Mouse (Mus musculus): ENCODE results near the gene Zfp764. TPM values are rescaled to one million over a fixed set of nuclear protein-coding genes. Genes with fewer than 3 reads are reported as not detected.
"Not testable (repeated sequence)": the region's sequence is repeated elsewhere in the genome, so short reads cannot be mapped to it uniquely, and the experiment has no call there.

Zfp764 gene
- polyA plus RNA-seq, 1 experiment from 2014 or later = 9.5 TPM

DNA sequence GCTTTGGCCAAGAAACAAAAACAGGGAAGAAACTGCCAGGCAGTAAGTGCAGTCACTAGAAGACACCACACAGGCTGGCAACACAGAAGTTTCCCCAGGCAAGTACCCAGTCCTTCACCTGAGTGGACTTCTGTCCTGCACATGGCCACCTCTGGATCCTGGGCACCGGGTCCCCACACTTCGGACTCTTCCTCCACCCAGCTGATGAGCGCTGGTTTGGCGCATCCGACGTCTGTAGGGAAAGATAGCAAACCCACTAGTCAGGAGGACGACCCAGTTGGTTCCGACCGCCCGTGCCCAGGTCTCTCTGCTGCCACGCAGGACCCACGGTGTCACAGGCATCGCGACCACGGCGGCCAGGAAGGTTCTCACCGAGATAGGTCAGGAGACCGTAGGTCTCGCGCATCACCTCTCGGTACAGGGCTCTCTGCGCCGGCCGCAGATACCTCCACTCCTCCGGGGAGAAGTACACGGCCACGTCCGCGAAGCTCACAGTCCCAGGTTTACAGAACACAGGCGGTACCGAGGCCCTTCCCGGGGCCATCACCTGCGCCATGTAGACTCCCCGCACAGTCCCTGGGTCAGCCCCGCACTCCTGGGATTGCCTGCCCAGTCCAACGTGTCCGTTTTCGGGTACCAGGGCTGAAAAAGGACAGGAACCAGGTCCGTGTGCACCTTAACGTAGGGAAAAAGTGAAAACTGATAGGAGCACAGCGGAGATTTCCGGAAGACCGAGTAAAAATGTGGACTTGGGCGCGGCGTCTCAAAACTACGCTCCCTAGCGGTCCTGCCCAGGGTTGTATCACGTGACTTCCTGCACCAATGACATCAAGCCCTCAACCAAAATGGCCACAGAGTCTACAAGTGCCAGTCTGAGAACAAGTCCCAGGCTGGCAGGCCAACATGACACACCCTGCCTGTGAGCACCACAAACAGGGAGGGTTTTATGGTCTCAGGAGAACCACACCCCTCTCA is 31.1 kb downstream of the Zfp764 start, which contains the start of gene Zfp747:
Gene Zfp747, minus strand, starts transcription at position 780 of the 975 bp plus-strand sequence.
- Histone ChIP-seq H3K27ac (ENCODE audit: low read length) (peak within 1 kb of the TSS; percentile 79), H3K36me3 (ENCODE audit: insufficient read depth, low read length) (peaks cover 14% of the 10 kb centered on the region), H3K4me3 (ENCODE audit: low read length) (peak within 1 kb of the TSS; percentile 83), H3K9ac (replicated peaks; ENCODE audit: low read length) (peak within 1 kb of the TSS; percentile 91), H3K4me2 (replicated peaks; ENCODE audit: low read depth, low read length) (peak within 1 kb of the TSS; percentile 71)
- H3K9me3 ChIP-seq (ENCODE audit: low read length); H3K4me1 ChIP-seq (ENCODE audit: insufficient read depth, low read length); H3K27me3 ChIP-seq (ENCODE audit: insufficient read depth, low read length): not testable (repeated sequence)
- 1% methylated on average over 46 of the region's 49 CpGs for WGBS
- ATAC-seq (ENCODE audit: low FRiP score, low TSS enrichment) = peak; percentile 92

DNA sequence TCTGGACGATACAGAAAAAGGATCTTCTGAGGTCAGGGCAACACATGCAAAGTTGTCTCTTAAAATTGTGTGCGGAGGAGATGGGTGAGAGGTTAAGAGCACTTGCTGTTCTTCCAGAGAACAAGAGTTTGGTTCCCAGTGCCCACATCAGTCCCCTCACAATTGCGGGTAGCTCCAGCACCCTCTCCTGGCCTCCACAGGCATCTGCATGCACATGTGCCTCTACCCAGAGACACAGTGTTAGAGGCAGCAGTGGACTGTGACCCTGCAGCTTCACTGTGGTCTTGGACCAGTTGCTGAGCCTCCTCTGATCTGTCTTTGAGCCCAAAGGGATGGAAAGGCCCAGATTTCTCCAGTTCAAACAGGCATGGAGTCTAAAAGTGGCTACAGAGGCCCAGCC is 34.8 kb downstream of the Zfp764 start:
- not testable (repeated sequence) for H3K4me2 ChIP-seq (replicated peaks; ENCODE audit: low read depth, low read length); H3K9me3 ChIP-seq (ENCODE audit: low read length); H3K27me3 ChIP-seq (ENCODE audit: insufficient read depth, low read length); H3K27ac ChIP-seq (ENCODE audit: low read length); H3K4me3 ChIP-seq (ENCODE audit: low read length); H3K9ac ChIP-seq (replicated peaks; ENCODE audit: low read length); ATAC-seq (ENCODE audit: low FRiP score, low TSS enrichment); H3K4me1 ChIP-seq (ENCODE audit: insufficient read depth, low read length)
- 82% methylated on average over 3 of the region's 3 CpGs for whole genome bisulfite sequencing
- H3K36me3 ChIP-seq (ENCODE audit: insufficient read depth, low read length) = peaks cover 14% of the 10 kb centered on the region

GRCm38 (mm10) chr7:127371213-127371612 is 35.4 kb downstream of the Zfp764 start:
- H3K27me3 ChIP-seq (ENCODE audit: insufficient read depth, low read length) = no peaks in the 10 kb centered on the region
- no peak for ATAC-seq (ENCODE audit: low FRiP score, low TSS enrichment)
- H3K4me3 ChIP-seq (ENCODE audit: low read length) = no peak overlapping the region
- no peak overlapping the region for H3K9ac ChIP-seq (replicated peaks; ENCODE audit: low read length)
- H3K9me3 ChIP-seq (ENCODE audit: low read length) = no peaks in the 10 kb centered on the region
- no peak overlapping the region for H3K4me2 ChIP-seq (replicated peaks; ENCODE audit: low read depth, low read length)
- peaks cover 14% of the 10 kb centered on the region for H3K36me3 ChIP-seq (ENCODE audit: insufficient read depth, low read length)
- peaks cover 4% of the 10 kb centered on the region; the same call in 1 of the 2 replicates for H3K4me1 ChIP-seq (ENCODE audit: insufficient read depth, low read length)
- WGBS = 75% methylated on average over 2 of the region's 2 CpGs
- H3K27ac ChIP-seq (ENCODE audit: low read length) = no peak overlapping the region

DNA sequence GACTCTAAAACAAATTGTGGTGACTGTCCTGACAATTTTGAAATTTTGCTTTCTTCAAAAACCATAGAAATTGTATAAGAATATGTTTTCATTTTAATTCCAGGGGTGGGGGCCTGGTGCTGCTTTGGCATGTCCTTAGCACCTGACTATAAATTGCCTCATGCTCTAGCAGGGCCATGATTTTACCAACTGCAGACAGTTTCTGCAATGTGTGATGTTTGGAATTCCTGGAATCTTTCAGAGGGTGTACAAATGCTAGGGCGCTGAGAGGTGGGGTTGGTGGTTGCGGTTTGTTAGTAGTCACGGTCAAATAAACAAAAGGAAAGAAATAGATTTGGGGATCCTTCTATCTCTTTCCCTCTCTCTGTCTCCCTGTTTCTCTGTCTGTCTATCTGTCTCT is 40.4 kb downstream of the Zfp764 start:
- Histone ChIP-seq H3K27ac (ENCODE audit: low read length) (no peak overlapping the region), H3K36me3 (ENCODE audit: insufficient read depth, low read length) (no peaks in the 10 kb centered on the region), H3K4me3 (ENCODE audit: low read length) (no peak overlapping the region), H3K4me2 (replicated peaks; ENCODE audit: low read depth, low read length) (no peak overlapping the region), H3K9me3 (ENCODE audit: low read length) (no peaks in the 10 kb centered on the region), H3K27me3 (ENCODE audit: insufficient read depth, low read length) (0 out of 2 replicates have a peak, but pooled peaks cover 5% of the 10 kb centered on the region), H3K9ac (replicated peaks; ENCODE audit: low read length) (no peak overlapping the region), H3K4me1 (ENCODE audit: insufficient read depth, low read length) (peaks cover 4% of the 10 kb centered on the region)
- ATAC-seq (ENCODE audit: low FRiP score, low TSS enrichment) = no peak
- 75% methylated on average over 3 of the region's 3 CpGs for WGBS

DNA sequence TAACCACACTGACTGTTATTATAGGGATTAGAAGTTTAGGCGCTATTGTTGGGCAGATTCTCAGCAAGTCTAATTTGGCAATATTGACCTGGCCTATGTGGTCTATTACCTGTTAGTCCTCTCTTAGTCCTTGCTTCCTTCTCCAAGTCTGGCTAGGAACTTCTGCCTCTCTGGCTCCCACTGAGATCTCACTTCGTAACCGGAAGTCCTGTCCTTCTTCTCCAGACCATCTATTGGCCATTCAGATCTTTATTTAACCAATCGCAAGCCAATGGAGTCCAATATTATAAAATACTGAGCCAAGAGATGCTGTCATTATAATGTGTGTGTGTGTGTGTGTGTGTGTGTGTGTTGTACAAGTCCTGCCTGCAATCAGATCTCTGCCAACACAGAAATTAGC is 42.5 kb downstream of the Zfp764 start:
- 55% methylated on average over 4 of the region's 4 CpGs for WGBS
- H3K9me3 ChIP-seq (ENCODE audit: low read length) = no peaks in the 10 kb centered on the region
- H3K27ac ChIP-seq (ENCODE audit: low read length) = no peak overlapping the region
- H3K4me1 ChIP-seq (ENCODE audit: insufficient read depth, low read length) = peaks cover 4% of the 10 kb centered on the region
- 0 out of 2 replicates have a peak overlapping the region, but pooled peaks have one; percentile 61 for H3K9ac ChIP-seq (replicated peaks; ENCODE audit: low read length)
- peak overlapping the region; percentile 61 for H3K4me2 ChIP-seq (replicated peaks; ENCODE audit: low read depth, low read length)
- no peaks in the 10 kb centered on the region for H3K36me3 ChIP-seq (ENCODE audit: insufficient read depth, low read length)
- no peak for ATAC-seq (ENCODE audit: low FRiP score, low TSS enrichment)
- peaks cover 14% of the 10 kb centered on the region; the same call in 1 of the 2 replicates for H3K27me3 ChIP-seq (ENCODE audit: insufficient read depth, low read length)
- H3K4me3 ChIP-seq (ENCODE audit: low read length) = peak overlapping the region; percentile 43

GRCm38 (mm10) chr7:127363475-127363921 is 43.1 kb downstream of the Zfp764 start:
- 1% methylated on average over 24 of the region's 24 CpGs for WGBS
- Histone ChIP-seq H3K27me3 (ENCODE audit: insufficient read depth, low read length) (peaks cover 14% of the 10 kb centered on the region; the same call in 1 of the 2 replicates), H3K4me2 (replicated peaks; ENCODE audit: low read depth, low read length) (peak overlapping the region; percentile 61), H3K4me1 (ENCODE audit: insufficient read depth, low read length) (peaks cover 4% of the 10 kb centered on the region), H3K9me3 (ENCODE audit: low read length) (no peaks in the 10 kb centered on the region), H3K9ac (replicated peaks; ENCODE audit: low read length) (peak overlapping the region; percentile 61), H3K4me3 (ENCODE audit: low read length) (peak overlapping the region; percentile 43), H3K27ac (ENCODE audit: low read length) (no peak overlapping the region), H3K36me3 (ENCODE audit: insufficient read depth, low read length) (no peaks in the 10 kb centered on the region)
- ATAC-seq (ENCODE audit: low FRiP score, low TSS enrichment) = peak; percentile 59

GRCm38 (mm10) chr7:127362418-127362817 is 44.2 kb downstream of the Zfp764 start:
- not testable (repeated sequence) for H3K27ac ChIP-seq (ENCODE audit: low read length)
- H3K4me3 ChIP-seq (ENCODE audit: low read length) = peak overlapping the region; percentile 29
- WGBS = 25% methylated on average over 13 of the region's 13 CpGs

DNA sequence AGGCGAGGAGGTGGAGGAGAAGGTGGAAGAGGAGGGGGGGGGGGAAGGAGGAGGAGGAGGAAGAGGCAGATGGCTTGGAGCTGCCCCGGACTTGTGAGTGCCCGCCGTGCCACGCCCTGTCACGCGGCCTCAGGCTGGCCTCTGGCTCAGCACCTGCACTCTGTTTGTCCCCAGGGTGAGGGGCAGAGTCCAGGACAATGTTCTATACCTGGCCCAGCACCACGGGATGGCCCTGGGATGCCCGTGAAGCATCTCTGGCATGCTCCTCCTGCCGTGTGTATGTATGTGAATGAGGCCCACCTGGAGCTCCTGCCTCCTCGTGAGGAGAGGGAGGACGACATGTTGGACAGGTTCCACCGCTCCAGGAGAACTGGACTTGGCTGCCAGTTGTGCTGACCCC is 45.2 kb downstream of the Zfp764 start:
- peaks cover 14% of the 10 kb centered on the region; the same call in 1 of the 2 replicates for H3K27me3 ChIP-seq (ENCODE audit: insufficient read depth, low read length)
- no peak overlapping the region for H3K27ac ChIP-seq (ENCODE audit: low read length)
- no peak overlapping the region for H3K4me2 ChIP-seq (replicated peaks; ENCODE audit: low read depth, low read length)
- H3K9ac ChIP-seq (replicated peaks; ENCODE audit: low read length) = no peak overlapping the region
- H3K4me1 ChIP-seq (ENCODE audit: insufficient read depth, low read length) = peaks cover 4% of the 10 kb centered on the region
- no peaks in the 10 kb centered on the region for H3K36me3 ChIP-seq (ENCODE audit: insufficient read depth, low read length)
- no peak for ATAC-seq (ENCODE audit: low FRiP score, low TSS enrichment)
- 41% methylated on average over 13 of the region's 13 CpGs for WGBS
- H3K9me3 ChIP-seq (ENCODE audit: low read length) = no peaks in the 10 kb centered on the region
- no peak overlapping the region for H3K4me3 ChIP-seq (ENCODE audit: low read length)

More at GRCm38 (mm10) chr7:127362418-127362817, 44.2 kb downstream of the Zfp764 start:
- H3K27me3 ChIP-seq (ENCODE audit: insufficient read depth, low read length) = peaks cover 14% of the 10 kb centered on the region; the same call in 1 of the 2 replicates
- not testable (repeated sequence) for H3K9ac ChIP-seq (replicated peaks; ENCODE audit: low read length); H3K36me3 ChIP-seq (ENCODE audit: insufficient read depth, low read length); ATAC-seq (ENCODE audit: low FRiP score, low TSS enrichment); H3K4me1 ChIP-seq (ENCODE audit: insufficient read depth, low read length); H3K9me3 ChIP-seq (ENCODE audit: low read length)
- 0 out of 2 replicates have a peak overlapping the region, but pooled peaks have one; percentile 33 for H3K4me2 ChIP-seq (replicated peaks; ENCODE audit: low read depth, low read length)

DNA sequence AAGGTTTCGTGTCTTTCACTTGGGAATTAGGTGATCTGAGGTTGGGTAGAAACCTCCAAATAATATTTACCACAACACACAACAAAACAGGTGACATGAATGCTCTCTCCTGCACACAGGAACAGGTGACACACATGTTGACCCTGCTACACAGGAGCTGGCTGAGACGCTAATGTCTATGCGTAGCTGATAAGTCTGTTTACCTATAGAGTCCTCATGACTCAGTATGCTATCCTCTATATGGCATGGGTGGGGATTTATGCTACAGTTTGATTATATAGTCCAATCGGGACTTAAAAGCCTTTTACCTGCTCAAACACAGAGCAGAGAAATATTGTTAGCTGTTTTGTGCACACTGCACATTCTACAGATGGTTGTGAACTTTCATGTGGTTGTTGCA is 46.4 kb downstream of the Zfp764 start:
- Histone ChIP-seq H3K9me3 (ENCODE audit: low read length) (no peaks in the 10 kb centered on the region), H3K9ac (replicated peaks; ENCODE audit: low read length) (no peak overlapping the region), H3K4me1 (ENCODE audit: insufficient read depth, low read length) (peaks cover 4% of the 10 kb centered on the region), H3K27me3 (ENCODE audit: insufficient read depth, low read length) (peaks cover 14% of the 10 kb centered on the region; the same call in 1 of the 2 replicates), H3K4me2 (replicated peaks; ENCODE audit: low read depth, low read length) (no peak overlapping the region), H3K27ac (ENCODE audit: low read length) (no peak overlapping the region), H3K4me3 (ENCODE audit: low read length) (no peak overlapping the region), H3K36me3 (ENCODE audit: insufficient read depth, low read length) (no peaks in the 10 kb centered on the region)
- WGBS = 74% methylated on average over 4 of the region's 4 CpGs
- ATAC-seq (ENCODE audit: low FRiP score, low TSS enrichment) = no peak

Data from kidney, embryonic 16.5 days (tissue).